Mouse (Mus musculus): ENCODE results near the gene Hivep2. TPM values are rescaled to one million over a fixed set of nuclear protein-coding genes. Genes with fewer than 3 reads are reported as not detected.
A peak's percentile ranks its signal among the peaks of the same experiment; 100 is the strongest.

Gene Hivep2
- polyA plus RNA-seq, 1 experiment from 2014 or later = 6.5 TPM

DNA sequence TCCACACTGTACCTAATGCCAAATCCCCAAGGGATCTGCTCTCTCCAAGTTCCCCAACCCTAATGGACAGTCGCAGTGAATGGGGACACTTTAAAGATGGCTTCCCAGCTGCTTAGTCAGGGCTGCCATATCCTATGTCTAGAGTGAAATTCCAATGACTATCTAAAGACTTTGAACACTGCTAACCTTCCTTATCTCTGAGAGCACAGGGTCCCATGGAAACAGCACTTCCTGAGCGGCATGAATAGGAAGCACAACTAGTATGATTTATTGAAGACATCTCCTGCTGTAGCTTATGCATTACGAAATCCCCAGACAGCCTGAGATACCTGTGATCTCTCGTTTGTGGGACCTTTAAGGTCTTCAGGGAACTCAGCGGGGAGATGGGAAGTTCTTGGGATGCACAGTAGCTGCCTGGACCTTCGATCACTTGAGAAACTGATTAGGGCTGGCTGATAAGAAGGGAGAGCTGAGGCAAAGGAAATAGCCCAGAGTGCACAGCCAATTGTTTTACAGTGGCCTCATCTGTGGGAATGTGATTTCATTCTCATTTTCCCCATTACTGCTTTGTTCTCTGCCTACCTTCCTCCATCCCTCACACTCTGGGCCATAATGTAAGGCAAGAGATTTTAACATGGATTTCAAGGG lies 202.4 kb downstream of the Hivep2 start:
- Histone ChIP-seq H3K4me1 (0 out of 2 replicates have a peak, but pooled peaks cover 4% of the 10 kb centered on the region), H3K9me3 (replicated peaks) (no peaks in the 10 kb centered on the region)
- 84% methylated on average over 6 of the region's 6 CpGs for WGBS

DNA sequence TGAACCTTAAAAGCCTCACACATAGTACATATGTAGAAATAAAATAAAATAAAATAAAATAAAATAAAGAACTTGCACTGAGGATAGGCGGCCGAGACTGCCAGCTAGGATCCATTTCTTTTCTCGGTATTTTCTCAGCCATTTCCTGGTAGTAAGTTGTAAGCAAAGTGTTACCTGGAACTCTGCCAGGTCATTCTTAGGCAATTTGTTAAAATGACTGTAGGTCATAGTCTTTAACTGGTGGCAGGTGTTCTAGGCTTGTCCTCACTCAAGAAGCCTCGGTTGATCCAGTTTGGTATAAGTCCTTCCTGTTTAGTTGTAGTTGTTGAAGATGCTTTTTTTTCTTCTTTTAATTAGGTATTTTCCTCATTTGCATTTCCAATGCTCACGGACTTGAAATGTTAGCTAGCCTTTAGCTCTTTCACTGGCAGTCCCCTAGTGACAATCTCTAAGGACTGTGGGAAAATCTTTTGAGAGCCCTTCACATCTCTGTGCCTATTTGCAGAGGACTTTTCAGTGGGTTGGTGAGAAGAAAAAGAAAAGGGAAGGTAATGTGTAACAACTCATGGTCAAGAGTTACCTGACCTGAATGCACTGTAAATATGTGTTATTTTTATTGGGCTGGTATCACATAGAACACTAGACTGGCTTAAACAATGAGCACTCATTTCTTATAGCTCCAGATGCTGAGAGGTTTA lies 203.1 kb downstream of the Hivep2 start:
- Histone ChIP-seq H3K4me3 (no peak overlapping the region), H3K9me3 (replicated peaks) (no peaks in the 10 kb centered on the region), H3K4me2 (replicated peaks) (no peak overlapping the region), H3K4me1 (0 out of 2 replicates have a peak, but pooled peaks cover 4% of the 10 kb centered on the region), H3K9ac (no peak overlapping the region), H3K36me3 (no peaks in the 10 kb centered on the region), H3K27me3 (no peaks in the 10 kb centered on the region), H3K27ac (no peak overlapping the region)
- ATAC-seq (ENCODE audit: low FRiP score) = no peak
- WGBS = 81% methylated on average over 5 of the region's 5 CpGs

More for the DNA sequence above, 202.4 kb downstream of the Hivep2 start:
- Histone ChIP-seq H3K27ac (no peak overlapping the region), H3K4me2 (replicated peaks) (no peak overlapping the region), H3K4me3 (no peak overlapping the region), H3K27me3 (no peaks in the 10 kb centered on the region), H3K36me3 (no peaks in the 10 kb centered on the region), H3K9ac (no peak overlapping the region)
- ATAC-seq (ENCODE audit: low FRiP score) = no peak

DNA sequence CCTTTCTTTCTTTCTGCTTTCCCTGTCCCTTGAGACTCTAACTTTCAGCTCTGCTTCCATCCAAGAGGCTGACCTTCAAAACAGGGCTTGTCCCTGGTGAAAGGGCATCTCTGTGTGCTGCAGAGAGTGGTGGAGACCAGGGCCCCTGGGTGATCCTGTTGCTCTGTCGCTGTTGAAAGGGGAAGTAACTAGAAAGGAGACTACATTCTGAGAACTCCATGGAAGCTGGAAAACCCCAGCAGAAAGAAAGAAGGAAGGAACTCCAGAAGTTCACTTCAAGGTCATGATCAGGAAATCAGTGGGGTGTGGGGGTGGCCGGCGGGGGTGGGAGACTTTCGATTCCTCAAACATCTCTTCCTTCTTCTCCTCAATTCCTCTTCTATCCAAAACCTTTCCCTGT lies 208.2 kb downstream of the Hivep2 start:
- no peaks in the 10 kb centered on the region for H3K4me1 ChIP-seq
- no peak overlapping the region for H3K4me2 ChIP-seq (replicated peaks)
- no peak overlapping the region for H3K4me3 ChIP-seq
- no peak overlapping the region for H3K9ac ChIP-seq
- no peaks in the 10 kb centered on the region for H3K36me3 ChIP-seq
- no peak for ATAC-seq (ENCODE audit: low FRiP score)
- H3K27me3 ChIP-seq = no peaks in the 10 kb centered on the region
- no peaks in the 10 kb centered on the region for H3K9me3 ChIP-seq (replicated peaks)
- WGBS = 81% methylated on average over 4 of the region's 4 CpGs
- no peak overlapping the region for H3K27ac ChIP-seq

DNA sequence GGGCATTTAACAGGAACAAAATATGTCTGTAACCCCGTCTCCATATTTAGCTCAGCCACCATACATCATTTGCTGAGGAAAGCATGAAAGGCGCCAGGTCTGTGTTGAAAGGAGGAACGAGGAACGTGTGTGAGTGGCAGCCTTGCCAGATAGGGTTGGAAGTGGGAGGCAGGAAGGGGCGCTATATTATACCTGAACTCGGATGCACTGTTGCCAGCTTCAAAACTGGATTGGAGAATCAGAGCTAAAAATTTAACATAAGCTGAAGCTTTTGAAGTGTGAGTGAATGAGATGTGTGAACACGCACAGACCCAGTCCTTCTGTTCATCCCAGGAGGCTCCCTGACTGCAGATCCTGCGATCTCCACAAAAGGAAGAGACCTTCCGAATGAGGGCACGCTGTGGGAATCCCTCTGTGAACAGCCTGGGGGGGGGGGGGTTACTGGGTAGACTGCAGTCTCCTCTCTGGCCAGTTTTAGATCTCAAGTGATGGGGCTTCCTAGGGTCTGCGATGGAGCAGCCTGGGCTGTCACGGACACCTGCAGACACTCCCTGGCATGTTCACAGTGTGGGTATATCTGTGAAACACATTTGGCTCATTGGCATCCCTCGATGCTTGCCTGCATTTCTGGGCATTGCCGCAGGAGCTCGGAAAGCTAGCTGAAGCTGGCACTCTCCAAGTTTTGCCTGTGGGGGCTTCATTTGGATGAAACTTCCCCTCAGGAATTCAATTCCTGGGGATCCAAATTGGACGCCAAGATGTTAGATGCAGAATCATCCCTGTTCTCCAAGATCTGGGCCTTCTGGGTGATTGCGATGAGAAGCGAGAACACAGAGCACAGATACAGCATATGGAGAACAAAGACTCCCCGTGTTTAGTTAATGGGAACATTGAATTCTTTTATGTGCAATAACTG lies 213.8 kb downstream of the Hivep2 start:
- ATAC-seq (ENCODE audit: low FRiP score) = no peak
- Histone ChIP-seq H3K36me3 (no peaks in the 10 kb centered on the region), H3K27ac (no peak overlapping the region), H3K9me3 (replicated peaks) (no peaks in the 10 kb centered on the region), H3K4me3 (no peak overlapping the region), H3K4me1 (no peaks in the 10 kb centered on the region), H3K9ac (no peak overlapping the region), H3K27me3 (no peaks in the 10 kb centered on the region), H3K4me2 (replicated peaks) (no peak overlapping the region)
- WGBS = 87% methylated on average over 19 of the region's 19 CpGs

DNA sequence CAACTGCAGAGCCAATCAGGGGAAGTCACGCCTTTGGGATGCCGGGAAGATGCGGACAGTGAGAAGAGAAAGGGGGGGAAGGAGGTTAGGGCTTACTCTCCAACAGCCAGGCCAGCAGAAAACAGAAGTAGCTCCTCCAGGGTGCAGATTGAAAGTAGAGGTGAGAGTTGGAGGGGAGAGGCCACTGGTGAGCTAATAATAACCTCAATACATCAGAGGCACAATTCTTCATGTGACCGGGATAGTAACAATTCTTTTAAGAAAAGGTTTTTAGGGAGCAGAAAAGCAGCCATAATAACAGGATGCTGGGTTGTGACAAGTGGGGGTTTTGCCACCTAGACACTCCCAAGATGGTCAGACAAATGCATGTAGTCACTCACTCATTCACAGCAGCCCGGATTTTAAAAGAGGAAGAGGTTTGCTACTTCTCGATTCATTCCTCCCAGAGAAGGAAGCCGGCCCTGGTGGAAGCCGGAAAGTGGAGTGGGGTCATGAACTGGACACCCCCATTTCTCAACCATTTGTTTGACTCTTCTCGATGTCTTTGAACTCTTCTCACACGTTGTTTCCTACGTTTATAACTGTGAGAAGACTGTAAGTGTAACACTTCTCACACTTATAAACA lies 220.6 kb downstream of the Hivep2 start:
- Histone ChIP-seq H3K4me1 (no peaks in the 10 kb centered on the region), H3K4me2 (replicated peaks) (no peak overlapping the region), H3K9ac (no peak overlapping the region), H3K4me3 (no peak overlapping the region), H3K36me3 (no peaks in the 10 kb centered on the region), H3K27me3 (no peaks in the 10 kb centered on the region), H3K9me3 (replicated peaks) (no peaks in the 10 kb centered on the region), H3K27ac (no peak overlapping the region)
- ATAC-seq (ENCODE audit: low FRiP score) = no peak
- 83% methylated on average over 11 of the region's 11 CpGs for WGBS

DNA sequence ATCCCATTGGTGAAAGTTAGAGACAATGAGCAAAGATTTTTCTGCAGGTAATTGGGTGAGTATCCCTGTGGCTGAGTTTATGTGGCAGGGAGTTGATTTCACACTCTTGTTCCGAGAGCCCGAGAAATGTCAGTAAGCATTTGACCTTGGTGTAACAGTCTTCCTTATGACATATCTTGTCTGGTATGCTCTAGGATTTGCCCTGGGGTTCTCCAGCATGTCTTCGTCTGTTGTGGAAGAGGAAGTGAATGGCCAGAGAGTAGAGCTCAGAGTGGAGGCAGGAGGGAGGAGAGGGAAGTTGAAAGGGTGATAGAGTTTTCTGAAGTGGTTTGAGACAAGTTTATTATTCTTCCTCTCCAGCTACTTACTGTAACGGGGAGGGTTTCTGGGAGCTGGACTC lies 223.2 kb downstream of the Hivep2 start:
- Histone ChIP-seq H3K36me3 (no peaks in the 10 kb centered on the region), H3K4me1 (no peaks in the 10 kb centered on the region), H3K9ac (no peak overlapping the region), H3K4me3 (no peak overlapping the region), H3K27me3 (no peaks in the 10 kb centered on the region), H3K4me2 (replicated peaks) (no peak overlapping the region), H3K27ac (no peak overlapping the region), H3K9me3 (replicated peaks) (no peaks in the 10 kb centered on the region)
- ATAC-seq (ENCODE audit: low FRiP score) = no peak
- 73% methylated on average over 4 of the region's 4 CpGs for WGBS

DNA sequence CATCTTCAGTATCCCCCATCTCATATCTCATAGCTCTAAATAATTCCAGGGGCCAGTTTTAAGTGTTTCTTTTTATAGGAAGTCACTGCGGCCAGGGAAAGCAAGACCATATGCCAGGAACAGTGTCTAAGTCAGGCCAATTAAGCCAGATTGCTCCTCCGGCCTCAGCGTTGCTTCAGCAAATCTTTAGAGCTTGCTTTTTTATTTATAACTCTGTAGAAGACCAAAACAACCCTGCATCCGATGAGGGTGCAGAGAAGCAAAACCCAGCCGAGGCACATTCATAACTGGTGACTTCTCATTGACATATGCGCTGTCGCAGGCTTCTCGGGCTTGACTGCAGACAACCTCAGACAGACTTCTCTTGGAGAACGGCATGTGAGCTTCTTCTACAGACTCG lies 225.3 kb downstream of the Hivep2 start:
- ATAC-seq (ENCODE audit: low FRiP score) = no peak
- H3K27ac ChIP-seq = no peak overlapping the region
- H3K4me2 ChIP-seq (replicated peaks) = no peak overlapping the region
- no peaks in the 10 kb centered on the region for H3K9me3 ChIP-seq (replicated peaks)
- WGBS = 86% methylated on average over 10 of the region's 10 CpGs
- no peak overlapping the region for H3K9ac ChIP-seq
- no peaks in the 10 kb centered on the region for H3K36me3 ChIP-seq
- no peaks in the 10 kb centered on the region for H3K27me3 ChIP-seq
- H3K4me3 ChIP-seq = no peak overlapping the region
- H3K4me1 ChIP-seq = peaks cover 6% of the 10 kb centered on the region; the same call in 1 of the 2 replicates

DNA sequence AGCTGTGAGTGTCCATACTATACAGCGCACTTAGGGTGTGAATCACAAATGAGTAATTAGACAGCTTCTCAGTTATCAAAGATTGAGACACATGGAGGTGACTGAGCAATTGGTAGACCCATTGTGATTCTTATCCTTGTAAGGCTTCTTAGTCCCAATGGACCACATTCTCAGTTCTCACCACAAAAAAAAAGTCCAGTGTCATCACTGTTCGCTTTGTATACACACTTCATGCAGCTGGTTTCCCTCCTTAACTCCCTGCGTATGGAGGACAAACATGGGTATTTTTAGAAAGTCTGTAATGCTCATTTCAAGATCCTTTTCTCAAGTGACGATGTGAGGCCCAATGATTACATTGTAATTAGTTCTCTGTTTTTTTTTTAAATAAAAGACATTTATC lies 226.3 kb downstream of the Hivep2 start:
- Histone ChIP-seq H3K4me3 (no peak overlapping the region), H3K4me1 (peaks cover 8% of the 10 kb centered on the region; the same call in 1 of the 2 replicates), H3K9me3 (replicated peaks) (no peaks in the 10 kb centered on the region), H3K27ac (no peak overlapping the region), H3K27me3 (no peaks in the 10 kb centered on the region), H3K9ac (no peak overlapping the region), H3K4me2 (replicated peaks) (no peak overlapping the region), H3K36me3 (no peaks in the 10 kb centered on the region)
- WGBS = 92% methylated on average over 4 of the region's 4 CpGs
- ATAC-seq (ENCODE audit: low FRiP score) = no peak

DNA sequence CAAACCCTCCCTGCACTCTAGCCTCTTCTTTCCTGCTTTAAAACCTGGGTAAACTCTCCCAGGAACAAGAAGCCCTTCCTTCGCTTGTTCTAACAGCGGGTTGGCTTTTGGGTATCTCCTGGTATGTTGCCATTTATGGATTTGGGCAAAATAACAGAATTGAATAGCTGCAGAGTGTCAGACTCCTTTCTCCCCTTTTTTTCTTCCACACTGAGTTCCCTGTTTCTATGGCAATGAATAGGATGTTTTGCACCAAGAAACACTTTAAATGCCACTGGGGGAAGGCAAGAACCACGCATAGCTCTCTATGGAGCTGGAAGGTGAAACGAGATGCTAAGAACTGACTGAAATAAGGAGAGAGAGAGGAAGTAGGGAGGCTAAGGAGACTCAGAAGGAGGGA lies 227.8 kb downstream of the Hivep2 start:
- Histone ChIP-seq H3K4me2 (replicated peaks) (no peak overlapping the region), H3K9ac (no peak overlapping the region), H3K36me3 (no peaks in the 10 kb centered on the region), H3K4me3 (no peak overlapping the region), H3K27me3 (no peaks in the 10 kb centered on the region), H3K27ac (no peak overlapping the region), H3K4me1 (peaks cover 8% of the 10 kb centered on the region; the same call in 1 of the 2 replicates), H3K9me3 (replicated peaks) (no peaks in the 10 kb centered on the region)
- ATAC-seq (ENCODE audit: low FRiP score) = no peak
- 46% methylated on average over 4 of the region's 4 CpGs for WGBS

DNA sequence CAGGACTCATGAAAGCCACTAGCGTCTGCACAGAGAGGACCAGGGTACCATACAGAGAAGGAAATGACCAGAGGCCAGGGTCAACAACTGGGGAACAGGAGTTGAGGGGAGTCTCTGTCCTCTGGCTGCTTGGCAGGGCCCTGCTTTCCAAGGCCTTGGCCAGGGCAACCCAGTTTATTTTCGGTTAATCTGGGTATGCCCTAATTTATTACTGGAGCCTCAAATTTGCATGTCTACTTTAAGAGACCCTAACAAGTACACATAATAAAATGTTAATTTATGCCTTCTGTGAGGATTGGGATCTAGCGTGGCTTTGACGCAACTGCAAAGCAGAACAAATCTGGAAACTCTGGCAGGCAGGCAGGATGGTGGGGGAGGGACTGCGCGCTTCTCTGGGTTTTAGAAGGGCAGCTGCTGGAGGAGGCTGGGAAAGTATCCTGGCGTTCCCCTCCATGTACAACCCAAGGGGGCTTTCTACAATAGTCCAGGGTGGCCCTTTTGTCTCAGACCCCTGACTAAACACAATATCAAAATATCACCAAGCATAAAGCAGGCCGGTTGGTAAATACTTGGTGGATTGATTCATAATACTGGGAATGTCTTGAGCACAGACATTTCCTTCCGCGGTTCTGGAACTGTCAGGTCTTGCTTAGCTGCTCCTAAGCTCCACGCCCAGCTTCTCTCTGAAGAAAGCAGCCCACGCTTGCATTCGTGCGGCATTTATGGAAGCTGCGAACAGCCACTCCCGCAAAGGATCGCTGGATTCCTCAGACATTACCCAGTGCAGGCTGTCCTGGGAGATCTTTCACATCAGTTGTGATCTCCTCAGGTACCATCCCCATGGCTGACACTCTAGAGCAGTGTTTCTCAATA lies 230.1 kb downstream of the Hivep2 start:
- Histone ChIP-seq H3K27ac (no peak overlapping the region), H3K9ac (no peak overlapping the region), H3K4me2 (replicated peaks) (no peak overlapping the region), H3K27me3 (no peaks in the 10 kb centered on the region), H3K36me3 (no peaks in the 10 kb centered on the region), H3K4me3 (no peak overlapping the region), H3K4me1 (peaks cover 8% of the 10 kb centered on the region; the same call in 1 of the 2 replicates), H3K9me3 (replicated peaks) (no peaks in the 10 kb centered on the region)
- WGBS = 70% methylated on average over 17 of the region's 17 CpGs
- ATAC-seq (ENCODE audit: low FRiP score) = peak; percentile 71

DNA sequence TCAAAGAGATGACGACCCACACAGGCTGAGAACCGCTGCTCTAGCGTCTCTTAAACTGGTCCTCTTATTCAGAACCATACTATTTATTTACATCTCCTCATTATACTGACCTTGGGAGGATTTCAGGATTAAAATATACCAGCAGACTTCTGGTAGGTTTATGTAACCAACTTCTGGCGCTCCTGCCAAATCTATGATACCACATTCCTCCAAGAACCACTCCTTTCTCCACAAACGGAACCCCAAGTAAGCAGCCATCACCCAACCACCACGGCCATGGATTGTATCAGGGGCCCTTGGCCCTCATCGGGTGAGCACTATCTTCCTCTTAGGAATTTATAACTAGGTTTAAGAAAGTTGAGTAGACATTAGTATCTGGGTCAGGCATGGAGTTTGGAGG lies 230.9 kb downstream of the Hivep2 start:
- Histone ChIP-seq H3K27me3 (no peaks in the 10 kb centered on the region), H3K27ac (no peak overlapping the region), H3K9me3 (replicated peaks) (no peaks in the 10 kb centered on the region), H3K4me1 (peaks cover 8% of the 10 kb centered on the region; the same call in 1 of the 2 replicates), H3K4me2 (replicated peaks) (no peak overlapping the region), H3K9ac (no peak overlapping the region), H3K36me3 (no peaks in the 10 kb centered on the region), H3K4me3 (no peak overlapping the region)
- WGBS = 87% methylated on average over 7 of the region's 7 CpGs
- ATAC-seq (ENCODE audit: low FRiP score) = no peak
